Mouse (Mus musculus): ENCODE measurements around the gene Prcc. TPM values are rescaled to one million over a fixed set of nuclear protein-coding genes. Genes with fewer than 3 reads are reported as not detected.
A peak's percentile ranks its signal among the peaks of the same experiment; 100 is the strongest.
"Not testable (repeated sequence)": the region's sequence is repeated elsewhere in the genome, so short reads cannot be mapped to it uniquely, and the experiment has no call there.

Gene Prcc
- polyA plus RNA-seq, 1 experiment from 2014 or later = 15.8 TPM

DNA sequence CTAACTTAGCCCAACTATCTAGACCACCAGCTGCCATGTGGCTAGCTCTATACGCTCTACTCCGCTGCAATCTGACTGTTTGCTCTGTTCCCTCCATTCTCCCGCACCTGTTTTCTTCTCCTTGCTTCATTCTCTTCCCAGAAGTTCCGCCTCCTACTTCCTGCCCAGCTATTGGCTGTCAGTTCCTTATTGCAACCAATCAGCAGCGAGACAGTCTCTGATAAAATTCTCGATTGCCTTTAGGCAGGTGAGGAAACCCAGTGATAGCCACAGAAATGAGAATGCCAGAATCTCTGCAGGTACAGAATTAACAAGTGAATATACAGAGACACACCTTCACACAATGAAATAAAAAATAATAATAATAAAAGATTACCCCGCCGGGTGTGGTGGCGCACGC, 56.4 kb downstream of the Prcc start:
- 58% methylated on average over 10 of the region's 10 CpGs for WGBS
- Histone ChIP-seq H3K4me3 (replicated peaks) (no peak overlapping the region), H3K27me3 (no peaks in the 10 kb centered on the region), H3K27ac (no peak overlapping the region), H3K4me2 (no peak overlapping the region), H3K9me3 (no peaks in the 10 kb centered on the region), H3K9ac (no peak overlapping the region), H3K4me1 (no peaks in the 10 kb centered on the region), H3K36me3 (replicated peaks) (no peaks in the 10 kb centered on the region)
- ATAC-seq (ENCODE audit: low FRiP score) = no peak

DNA sequence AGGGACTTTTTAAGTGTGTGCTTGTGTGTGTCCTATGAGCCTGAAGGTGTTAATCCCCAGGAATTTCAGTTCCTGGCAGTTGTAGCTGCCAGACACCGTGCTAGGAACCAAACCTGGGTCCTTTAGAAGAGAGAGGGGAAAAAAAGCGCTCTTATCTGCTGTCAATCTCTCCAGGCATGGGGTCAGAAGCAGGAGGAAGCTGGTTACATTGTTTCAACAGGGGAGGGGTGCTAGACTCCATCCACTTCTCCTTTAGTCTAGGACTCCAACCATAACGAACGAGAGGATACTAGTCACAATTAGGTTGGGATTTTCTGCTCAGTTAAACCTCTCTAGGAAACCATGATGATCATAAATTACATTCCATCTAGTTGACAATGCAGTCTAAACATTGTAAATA, 57.0 kb downstream of the Prcc start:
- WGBS = 55% methylated on average over 4 of the region's 4 CpGs
- ATAC-seq (ENCODE audit: low FRiP score) = no peak
- Histone ChIP-seq H3K4me1 (no peaks in the 10 kb centered on the region), H3K4me2 (no peak overlapping the region), H3K27me3 (no peaks in the 10 kb centered on the region), H3K9ac (no peak overlapping the region), H3K4me3 (replicated peaks) (no peak overlapping the region), H3K36me3 (replicated peaks) (no peaks in the 10 kb centered on the region), H3K27ac (no peak overlapping the region), H3K9me3 (no peaks in the 10 kb centered on the region)

DNA sequence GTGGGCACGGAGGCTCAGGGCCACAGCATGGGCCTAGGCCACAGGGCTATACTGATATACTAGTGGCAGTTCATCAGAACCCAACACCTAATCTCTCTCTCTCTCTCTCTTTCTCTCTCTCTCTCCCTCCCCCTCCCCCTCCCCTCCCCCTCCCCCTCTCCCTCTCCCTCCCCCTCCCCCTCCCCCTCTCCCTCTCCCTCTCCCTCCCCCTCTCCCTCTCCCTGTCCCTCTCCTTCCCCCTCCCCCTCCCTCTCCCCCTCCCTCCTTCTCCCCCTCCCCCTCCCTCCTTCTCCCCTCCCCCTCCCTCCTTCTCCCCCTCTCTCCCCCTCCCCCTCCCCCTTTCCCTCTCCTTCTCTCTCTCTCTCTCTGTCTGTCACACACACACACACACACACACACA, 61.2 kb downstream of the Prcc start, which contains the start of gene Pear1:
Gene Pear1 (minus strand): TSS at position 101 of the 400 bp plus-strand sequence.
- H3K27ac ChIP-seq; H3K27me3 ChIP-seq; ATAC-seq (ENCODE audit: low FRiP score); H3K9me3 ChIP-seq; H3K4me3 ChIP-seq (replicated peaks); H3K9ac ChIP-seq; H3K4me1 ChIP-seq; H3K36me3 ChIP-seq (replicated peaks); H3K4me2 ChIP-seq: not testable (repeated sequence)
- WGBS = 90% methylated on average over 1 of the region's 1 CpGs

DNA sequence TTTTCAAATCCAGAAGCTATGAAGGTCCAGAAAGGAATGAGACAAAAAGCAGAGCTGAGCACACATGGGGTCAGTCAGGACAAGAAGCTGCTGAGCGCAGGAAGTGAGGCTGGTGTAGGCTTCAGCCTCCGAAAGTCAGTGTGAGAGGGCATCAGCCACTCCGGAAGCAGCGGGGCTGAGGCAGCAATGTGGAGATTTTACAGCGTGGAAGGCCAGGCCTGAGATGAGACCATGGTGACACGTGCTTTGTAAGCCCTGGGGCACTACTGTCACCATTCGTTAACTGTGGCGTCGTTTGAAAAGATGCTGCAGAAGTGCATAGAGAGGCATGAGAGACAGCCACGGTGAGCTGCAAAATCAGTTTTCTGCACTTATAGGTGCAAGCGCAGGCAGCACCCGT, 67.2 kb downstream of the Prcc start:
- no peaks in the 10 kb centered on the region for H3K36me3 ChIP-seq (replicated peaks)
- H3K9me3 ChIP-seq = no peaks in the 10 kb centered on the region
- no peak overlapping the region for H3K9ac ChIP-seq
- WGBS = 71% methylated on average over 12 of the region's 12 CpGs
- no peak for ATAC-seq (ENCODE audit: low FRiP score)
- 0 out of 2 replicates have a peak, but pooled peaks cover 4% of the 10 kb centered on the region for H3K4me1 ChIP-seq
- H3K4me2 ChIP-seq = no peak overlapping the region
- no peak overlapping the region for H3K27ac ChIP-seq
- H3K27me3 ChIP-seq = peaks cover 50% of the 10 kb centered on the region
- no peak overlapping the region for H3K4me3 ChIP-seq (replicated peaks)

DNA sequence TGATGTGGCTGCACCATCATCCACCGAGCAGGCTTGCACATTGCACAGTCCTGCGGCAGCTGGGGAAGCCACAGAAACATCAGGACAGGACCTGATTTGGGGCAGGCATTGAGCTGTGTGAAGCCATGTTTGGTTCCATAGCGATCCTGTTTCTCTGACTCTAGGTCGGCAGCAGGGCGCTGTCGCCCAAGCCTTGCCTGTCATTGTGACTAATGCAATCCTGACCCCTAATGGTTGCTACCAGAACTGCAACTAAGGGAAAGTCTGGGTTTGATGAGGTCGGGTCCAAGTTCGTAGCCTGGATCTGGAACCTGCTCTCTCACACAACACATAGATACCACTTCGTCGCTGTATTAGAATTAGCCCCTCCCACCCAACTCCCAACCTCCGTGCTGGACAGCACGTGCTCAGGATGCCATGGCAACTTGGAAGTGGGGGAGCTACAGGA, 68.7 kb downstream of the Prcc start:
- Histone ChIP-seq H3K9ac (no peak overlapping the region), H3K9me3 (no peaks in the 10 kb centered on the region), H3K27me3 (peaks cover 63% of the 10 kb centered on the region), H3K4me2 (peak overlapping the region; percentile 17; the same call in 1 of the 2 replicates), H3K4me1 (0 out of 2 replicates have a peak, but pooled peaks cover 4% of the 10 kb centered on the region), H3K27ac (no peak overlapping the region), H3K36me3 (replicated peaks) (no peaks in the 10 kb centered on the region), H3K4me3 (replicated peaks) (no peak overlapping the region)
- 7% methylated on average over 12 of the region's 12 CpGs for WGBS
- 0 out of 2 replicates have a peak, but pooled peaks have one; percentile 36 for ATAC-seq (ENCODE audit: low FRiP score)

DNA sequence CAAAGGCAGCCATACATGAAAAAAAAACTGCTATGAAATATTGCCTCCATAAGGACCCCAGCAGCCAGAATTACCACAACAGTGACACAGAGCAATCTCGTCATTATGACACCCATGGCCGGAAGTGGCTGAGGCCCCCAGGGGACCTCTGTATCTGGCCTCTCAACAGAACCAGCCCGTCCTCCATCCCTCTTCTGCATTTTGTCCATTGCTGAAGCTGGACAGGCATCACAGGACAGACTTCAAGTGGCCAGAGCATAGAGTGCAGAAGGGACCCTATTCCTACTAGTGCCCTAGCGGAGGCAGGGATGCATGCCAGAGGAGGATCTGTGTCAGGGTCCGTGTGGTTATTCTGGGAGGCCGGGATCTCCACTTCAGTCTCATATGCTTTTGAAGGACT, 69.2 kb downstream of the Prcc start:
- no peak overlapping the region for H3K27ac ChIP-seq
- H3K27me3 ChIP-seq = peaks cover 68% of the 10 kb centered on the region
- H3K4me2 ChIP-seq = no peak overlapping the region; the same call in 1 of the 2 replicates
- H3K4me1 ChIP-seq = 0 out of 2 replicates have a peak, but pooled peaks cover 4% of the 10 kb centered on the region
- no peak overlapping the region for H3K9ac ChIP-seq
- H3K4me3 ChIP-seq (replicated peaks) = no peak overlapping the region
- no peak for ATAC-seq (ENCODE audit: low FRiP score)
- H3K36me3 ChIP-seq (replicated peaks) = no peaks in the 10 kb centered on the region
- WGBS = 67% methylated on average over 6 of the region's 6 CpGs
- no peaks in the 10 kb centered on the region for H3K9me3 ChIP-seq

DNA sequence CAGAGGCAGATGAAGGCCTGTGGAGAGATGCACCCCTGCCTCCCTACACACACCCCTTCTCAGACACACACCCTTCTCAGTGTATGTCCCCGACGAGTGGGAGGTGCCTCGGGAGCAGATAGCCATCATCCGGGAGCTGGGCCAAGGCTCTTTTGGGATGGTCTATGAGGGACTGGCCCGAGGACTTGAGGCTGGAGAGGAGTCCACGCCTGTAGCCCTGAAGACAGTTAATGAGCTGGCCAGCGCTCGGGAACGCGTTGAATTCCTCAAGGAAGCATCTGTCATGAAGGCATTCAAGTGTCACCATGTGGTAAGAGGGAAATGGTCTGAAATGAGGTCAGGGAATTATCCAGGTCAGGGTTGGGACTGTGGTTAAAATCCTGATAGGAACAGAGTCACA, 72.5 kb downstream of the Prcc start:
- H3K4me3 ChIP-seq (replicated peaks) = no peak overlapping the region
- peaks cover 81% of the 10 kb centered on the region for H3K27me3 ChIP-seq
- H3K4me2 ChIP-seq = no peak overlapping the region
- no peak for ATAC-seq (ENCODE audit: low FRiP score)
- peaks cover 15% of the 10 kb centered on the region for H3K4me1 ChIP-seq
- H3K9me3 ChIP-seq = no peaks in the 10 kb centered on the region
- no peak overlapping the region for H3K9ac ChIP-seq
- 75% methylated on average over 10 of the region's 10 CpGs for WGBS
- no peak overlapping the region for H3K27ac ChIP-seq
- no peaks in the 10 kb centered on the region for H3K36me3 ChIP-seq (replicated peaks)

DNA sequence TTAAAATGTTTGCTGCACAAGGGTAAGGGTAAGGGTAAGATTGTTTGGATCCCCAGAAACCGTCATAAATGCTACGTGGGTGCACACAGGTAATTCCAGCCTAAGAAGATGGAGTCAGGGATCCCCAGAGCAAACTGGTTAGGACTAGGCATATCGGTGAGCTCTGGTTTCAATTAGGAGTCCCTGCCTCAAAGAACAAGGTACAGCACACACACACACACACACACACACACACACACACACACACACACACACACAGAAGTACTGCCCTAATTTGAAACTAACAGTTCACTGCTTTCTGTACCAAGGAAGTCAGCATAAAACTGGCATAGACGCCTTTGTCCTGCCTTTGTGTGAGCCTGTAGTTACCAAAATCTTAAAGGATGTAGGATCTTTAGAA, 73.0 kb downstream of the Prcc start:
- Histone ChIP-seq H3K4me3 (replicated peaks) (no peak overlapping the region), H3K9me3 (no peaks in the 10 kb centered on the region), H3K27me3 (peaks cover 81% of the 10 kb centered on the region), H3K36me3 (replicated peaks) (no peaks in the 10 kb centered on the region), H3K4me1 (peaks cover 15% of the 10 kb centered on the region), H3K27ac (no peak overlapping the region), H3K4me2 (no peak overlapping the region), H3K9ac (no peak overlapping the region)
- no peak for ATAC-seq (ENCODE audit: low FRiP score)
- 80% methylated on average over 4 of the region's 4 CpGs for WGBS

DNA sequence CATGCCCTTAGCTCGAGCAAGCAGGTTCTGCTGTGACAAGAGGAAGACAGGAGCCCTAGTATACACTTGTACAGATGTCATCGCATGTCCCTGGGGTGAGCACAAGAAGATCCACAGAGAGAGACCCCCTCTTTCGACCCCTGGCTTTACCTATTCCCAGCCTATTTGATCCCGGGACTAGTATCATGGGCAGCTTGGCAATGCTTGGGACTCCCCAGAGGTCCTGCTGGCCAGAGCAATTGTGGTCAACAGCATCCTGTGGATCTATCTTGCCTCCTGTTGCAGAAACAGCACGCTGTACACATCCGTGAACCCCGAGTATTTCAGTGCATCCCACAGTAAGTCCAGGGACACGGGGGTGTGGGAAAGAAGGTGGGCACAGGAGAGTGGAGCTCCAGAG, 74.1 kb downstream of the Prcc start:
- Histone ChIP-seq H3K4me2 (no peak overlapping the region), H3K9ac (no peak overlapping the region), H3K4me3 (replicated peaks) (no peak overlapping the region), H3K27me3 (peaks cover 86% of the 10 kb centered on the region), H3K4me1 (peaks cover 12% of the 10 kb centered on the region), H3K27ac (no peak overlapping the region), H3K9me3 (no peaks in the 10 kb centered on the region), H3K36me3 (replicated peaks) (no peaks in the 10 kb centered on the region)
- no peak for ATAC-seq (ENCODE audit: low FRiP score)
- WGBS = 85% methylated on average over 8 of the region's 8 CpGs

DNA sequence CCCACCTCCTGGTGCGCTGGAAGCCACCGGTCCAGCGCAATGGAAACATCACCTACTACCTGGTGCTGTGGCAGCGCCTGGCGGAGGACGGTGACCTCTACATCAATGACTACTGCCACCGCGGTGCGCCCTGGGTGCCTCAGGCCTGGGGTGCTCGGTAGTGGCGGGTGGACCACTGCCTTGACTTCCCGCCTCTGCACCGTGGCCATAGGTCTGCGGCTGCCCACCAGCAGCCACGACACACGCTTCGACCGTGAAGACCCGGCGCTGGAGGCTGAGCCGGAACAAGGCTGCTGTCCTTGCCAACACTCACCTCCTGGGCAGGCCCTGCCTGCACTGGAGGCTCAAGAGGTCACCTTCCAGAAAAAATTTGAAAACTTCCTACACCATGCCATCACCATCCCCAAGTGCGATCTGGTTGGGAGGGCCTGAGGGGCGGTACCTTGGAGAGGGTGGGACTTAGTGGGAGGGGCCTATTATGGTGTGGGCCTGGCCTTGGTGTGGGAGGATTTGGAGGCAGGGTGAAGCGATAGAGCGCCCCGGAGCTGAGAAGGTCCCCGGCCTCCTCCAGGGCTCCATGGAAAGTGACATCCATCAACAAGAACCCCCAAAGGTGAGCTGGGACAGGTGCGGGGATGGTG, 76.0 kb downstream of the Prcc start:
- Histone ChIP-seq H3K4me3 (replicated peaks) (peak overlapping the region; percentile 21), H3K36me3 (replicated peaks) (no peaks in the 10 kb centered on the region), H3K4me1 (peaks cover 11% of the 10 kb centered on the region), H3K9ac (no peak overlapping the region), H3K27ac (no peak overlapping the region), H3K27me3 (peaks cover 89% of the 10 kb centered on the region), H3K4me2 (peak overlapping the region; percentile 46), H3K9me3 (no peaks in the 10 kb centered on the region)
- peak; percentile 39; the same call in 1 of the 2 replicates for ATAC-seq (ENCODE audit: low FRiP score)
- 4% methylated on average over 28 of the region's 28 CpGs for WGBS

Other genes with a start within 250 kb of the Prcc start
- gene Lrrc71, start 137.0 kb downstream of the Prcc start, polyA plus RNA-seq (2016; fragmentation: Nextera tagmentation; extraction: Ambion mirVana) = 0.26 and 0.37 TPM in 2 replicates
- 1.1 and 1.4 TPM in 2 replicates for gene Ntrk1, start 90.4 kb downstream of the Prcc start, polyA plus RNA-seq (2016; fragmentation: Nextera tagmentation; extraction: Ambion mirVana)
- 0.65 and 1.0 TPM in 2 replicates for gene Insrr, start 88.7 kb downstream of the Prcc start, polyA plus RNA-seq (2016; fragmentation: Nextera tagmentation; extraction: Ambion mirVana)
- gene Pear1, start 61.3 kb downstream of the Prcc start, polyA plus RNA-seq (2016; fragmentation: Nextera tagmentation; extraction: Ambion mirVana) = 5.7 and 6.8 TPM in 2 replicates
- not detected in 2 replicates for gene Sh2d2a, start 38.9 kb downstream of the Prcc start, polyA plus RNA-seq (2016; fragmentation: Nextera tagmentation; extraction: Ambion mirVana)
- gene Hdgf, start 20.7 kb upstream of the Prcc start, polyA plus RNA-seq (2016; fragmentation: Nextera tagmentation; extraction: Ambion mirVana) = 251 and 295 TPM in 2 replicates
- 75.8 and 86.1 TPM in 2 replicates for gene Mrpl24, start 33.9 kb upstream of the Prcc start, polyA plus RNA-seq (2016; fragmentation: Nextera tagmentation; extraction: Ambion mirVana)
- 80.5 and 88.2 TPM in 2 replicates for gene Isg20l2, start 44.7 kb upstream of the Prcc start, polyA plus RNA-seq (2016; fragmentation: Nextera tagmentation; extraction: Ambion mirVana)
- gene Rrnad1, start 45.1 kb upstream of the Prcc start, polyA plus RNA-seq (2016; fragmentation: Nextera tagmentation; extraction: Ambion mirVana) = 20.5 and 23.7 TPM in 2 replicates
- gene Crabp2, start 63.1 kb upstream of the Prcc start, polyA plus RNA-seq (2016; fragmentation: Nextera tagmentation; extraction: Ambion mirVana) = 246 TPM in 2 replicates
- 148 and 162 TPM in 2 replicates for gene Nes, start 85.5 kb upstream of the Prcc start, polyA plus RNA-seq (2016; fragmentation: Nextera tagmentation; extraction: Ambion mirVana)
- 1.7 and 3.6 TPM in 2 replicates for gene Bcan, start 114.6 kb upstream of the Prcc start, polyA plus RNA-seq (2016; fragmentation: Nextera tagmentation; extraction: Ambion mirVana)
- gene Hapln2, start 142.0 kb upstream of the Prcc start, polyA plus RNA-seq (2016; fragmentation: Nextera tagmentation; extraction: Ambion mirVana) = not detected in 2 replicates
- gene Gpatch4, start 157.5 kb upstream of the Prcc start, polyA plus RNA-seq (2016; fragmentation: Nextera tagmentation; extraction: Ambion mirVana) = 31.4 and 32.0 TPM in 2 replicates
- gene Naxe, start 172.9 kb upstream of the Prcc start, polyA plus RNA-seq (2016; fragmentation: Nextera tagmentation; extraction: Ambion mirVana) = 121 and 132 TPM in 2 replicates
- 0.08 and 0.14 TPM in 2 replicates for gene Ttc24, start 192.7 kb upstream of the Prcc start, polyA plus RNA-seq (2016; fragmentation: Nextera tagmentation; extraction: Ambion mirVana)
- 24.9 and 27.3 TPM in 2 replicates for gene Iqgap3, start 196.4 kb upstream of the Prcc start, polyA plus RNA-seq (2016; fragmentation: Nextera tagmentation; extraction: Ambion mirVana)